Mouse (Mus musculus) kidney, embryonic 15.5 days (tissue): ENCODE measurements around the gene Fbxw27. TPM values are rescaled to one million over a fixed set of nuclear protein-coding genes. Genes with fewer than 3 reads are reported as not detected.
"Not testable (repeated sequence)": the region's sequence is repeated elsewhere in the genome, so short reads cannot be mapped to it uniquely, and the experiment has no call there.

ENCODE experiments used
- ATAC-seq: fragments of 200-750 bp; cut with Nextera tagmentation; replicated peaks from 2 replicates; pipeline ENCODE4 v1.8.0; 2017; ENCODE audit warnings: moderate TSS enrichment; ENCODE audit not compliant: low FRiP score
- H3K27ac ChIP-seq: fragments of 300-500 bp; sonication (generic); 2 replicates; pipeline ENCODE4 v1.5.1; 2015; ENCODE audit warnings: mild to moderate bottlenecking, inconsistent platforms
- H3K27me3 ChIP-seq: fragments of 300-500 bp; sonication (generic); 2 replicates; pipeline ENCODE4 v1.6.1; 2015; ENCODE audit warnings: inconsistent platforms
- H3K36me3 ChIP-seq: fragments of 300-500 bp; sonication (generic); 2 replicates; pipeline ENCODE4 v1.6.1; 2015; ENCODE audit warnings: inconsistent platforms
- H3K4me1 ChIP-seq: fragments of 300-500 bp; sonication (generic); 2 replicates; pipeline ENCODE4 v1.6.1; 2015; ENCODE audit warnings: inconsistent platforms
- H3K4me2 ChIP-seq: fragments of 300-500 bp; sonication (generic); 2 replicates; pipeline ENCODE4 v1.6.1; 2015; ENCODE audit warnings: moderate library complexity, mild to moderate bottlenecking, inconsistent platforms
- H3K4me3 ChIP-seq: fragments of 300-500 bp; sonication (generic); replicated peaks from 2 replicates; pipeline ENCODE4 v1.5.1; 2015; ENCODE audit warnings: mild to moderate bottlenecking, inconsistent platforms
- H3K9ac ChIP-seq: fragments of 300-500 bp; sonication (generic); 2 replicates; pipeline ENCODE4 v1.6.1; 2015; ENCODE audit warnings: mild to moderate bottlenecking, inconsistent platforms
- H3K9me3 ChIP-seq: fragments of 300-500 bp; sonication (generic); replicated peaks from 2 replicates; pipeline ENCODE4 v1.6.1; 2016; ENCODE audit warnings: inconsistent platforms
- WGBS: fragments of 180-500 bp; shearing (Covaris S2); methylation state at CpG from one replicate; pipeline ENCODE4 v1.1.7; 2015; ENCODE audit warnings: mixed read lengths; 5-methylcytosine and 5-hydroxymethylcytosine counted together
- polyA plus RNA-seq: library from polyadenylated mRNA; unstranded; fragments of >200 nt; fragmentation: Nextera tagmentation; extraction: Ambion mirVana; gene quantifications from 2 replicates; pipeline ENCODE4 v1.2.1, GENCODE M21; 2015

Fbxw27 gene
- not detected in 2 replicates for polyA plus RNA-seq

- not testable (repeated sequence) for H3K4me1 ChIP-seq, ATAC-seq, H3K27ac ChIP-seq, H3K36me3 ChIP-seq, H3K4me2 ChIP-seq, H3K4me3 ChIP-seq, H3K27me3 ChIP-seq, H3K9me3 ChIP-seq, H3K9ac ChIP-seq
- 87% methylated on average over 4 of the region's 4 CpGs for WGBS
Measured at GRCm38 (mm10) chr9:109790570-109790969, at the start of gene Fbxw27. Gene Fbxw27 (minus strand): TSS chr9:109790670.

- peaks cover 50% of the 10 kb centered on the region for H3K36me3 ChIP-seq
- H3K4me2 ChIP-seq, result peak overlapping the region; percentile 88
- no peaks in the 10 kb centered on the region for H3K27me3 ChIP-seq
- 11% methylated on average over 6 of the region's 6 CpGs for WGBS
- H3K4me1 ChIP-seq, result peaks cover 12% of the 10 kb centered on the region
- peak; percentile 55 for ATAC-seq
- H3K27ac ChIP-seq, result peak overlapping the region; percentile 85; the same call in 1 of the 2 replicates
- no peaks in the 10 kb centered on the region for H3K9me3 ChIP-seq
- peak overlapping the region; percentile 68 for H3K9ac ChIP-seq
- peak overlapping the region; percentile 69 for H3K4me3 ChIP-seq
Measured at GRCm38 (mm10) chr9:109833088-109833412, 42.6 kb upstream of the Fbxw27 start.

- H3K9ac ChIP-seq, result peak within 1 kb of the TSS; percentile 68
- ATAC-seq, result peak; percentile 98
- peak within 1 kb of the TSS; percentile 69 for H3K4me3 ChIP-seq
- peak within 1 kb of the TSS; percentile 85 for H3K27ac ChIP-seq
- under 1% methylated on average over 32 of the region's 32 CpGs for WGBS
- peaks cover 45% of the 10 kb centered on the region for H3K36me3 ChIP-seq
- peak within 1 kb of the TSS; percentile 88 for H3K4me2 ChIP-seq
- peaks cover 12% of the 10 kb centered on the region for H3K4me1 ChIP-seq
- H3K9me3 ChIP-seq, result no peaks in the 10 kb centered on the region
- no peaks in the 10 kb centered on the region for H3K27me3 ChIP-seq
Measured at GRCm38 (mm10) chr9:109832391-109833087, 42.1 kb upstream of the Fbxw27 start, which contains the start of gene Nme6. Gene Nme6 (plus strand): TSS chr9:109832749.

GRCm38 (mm10) chr9:109826181-109826580, 35.7 kb upstream of the Fbxw27 start:
- Histone ChIP-seq H3K4me2 (no peak overlapping the region), H3K4me1 (no peaks in the 10 kb centered on the region), H3K9ac (no peak overlapping the region), H3K4me3 (no peak overlapping the region), H3K36me3 (peaks cover 20% of the 10 kb centered on the region), H3K9me3 (no peaks in the 10 kb centered on the region), H3K27me3 (no peaks in the 10 kb centered on the region), H3K27ac (no peak overlapping the region)
- 73% methylated on average over 5 of the region's 5 CpGs for WGBS
- ATAC-seq, result no peak

- 55% methylated on average over 4 of the region's 4 CpGs for WGBS
- no peak overlapping the region for H3K27ac ChIP-seq
- no peaks in the 10 kb centered on the region for H3K4me1 ChIP-seq
- H3K27me3 ChIP-seq, result no peaks in the 10 kb centered on the region
- H3K9me3 ChIP-seq, result no peaks in the 10 kb centered on the region
- H3K9ac ChIP-seq, result no peak overlapping the region
- peaks cover 20% of the 10 kb centered on the region for H3K36me3 ChIP-seq
- no peak overlapping the region for H3K4me3 ChIP-seq
- no peak overlapping the region for H3K4me2 ChIP-seq
- ATAC-seq, result no peak
Measured at GRCm38 (mm10) chr9:109825739-109826138, 35.3 kb upstream of the Fbxw27 start.

- Histone ChIP-seq H3K36me3 (no peaks in the 10 kb centered on the region), H3K4me1 (peaks cover 8% of the 10 kb centered on the region; the same call in 1 of the 2 replicates), H3K9ac (no peak overlapping the region), H3K27ac (peak overlapping the region; percentile 41; the same call in 1 of the 2 replicates), H3K4me2 (no peak overlapping the region), H3K27me3 (no peaks in the 10 kb centered on the region), H3K4me3 (no peak overlapping the region), H3K9me3 (no peaks in the 10 kb centered on the region)
- ATAC-seq, result no peak
- 51% methylated on average over 6 of the region's 6 CpGs for WGBS
Measured at GRCm38 (mm10) chr9:109816341-109816740, 25.9 kb upstream of the Fbxw27 start.

- H3K27ac ChIP-seq, result 0 out of 2 replicates have a peak overlapping the region, but pooled peaks have one; percentile 49
- WGBS, result 53% methylated on average over 7 of the region's 7 CpGs
Measured at GRCm38 (mm10) chr9:109813424-109813823, 23.0 kb upstream of the Fbxw27 start.

GRCm38 (mm10) chr9:109811980-109812379, 21.5 kb upstream of the Fbxw27 start, which contains the start of gene Spink8:
Gene Spink8 (plus strand): TSS chr9:109812280.
- Histone ChIP-seq H3K4me2 (no peak within 1 kb of the TSS), H3K4me3 (no peak within 1 kb of the TSS), H3K9ac (0 out of 2 replicates have a peak within 1 kb of the TSS, but pooled peaks have one; percentile 4), H3K27me3 (no peaks in the 10 kb centered on the region), H3K27ac (0 out of 2 replicates have a peak within 1 kb of the TSS, but pooled peaks have one; percentile 49), H3K4me1 (peaks cover 24% of the 10 kb centered on the region), H3K9me3 (no peaks in the 10 kb centered on the region), H3K36me3 (no peaks in the 10 kb centered on the region)
- WGBS, result 46% methylated on average over 1 of the region's 1 CpGs
- no peak for ATAC-seq

More at GRCm38 (mm10) chr9:109813424-109813823, 23.0 kb upstream of the Fbxw27 start:
- Histone ChIP-seq H3K36me3 (no peaks in the 10 kb centered on the region), H3K27me3 (no peaks in the 10 kb centered on the region), H3K4me1 (peaks cover 9% of the 10 kb centered on the region; the same call in 1 of the 2 replicates), H3K4me3 (no peak overlapping the region), H3K4me2 (no peak overlapping the region), H3K9ac (no peak overlapping the region), H3K9me3 (no peaks in the 10 kb centered on the region)
- no peak; the same call in 1 of the 2 replicates for ATAC-seq

GRCm38 (mm10) chr9:109807898-109808297, 17.4 kb upstream of the Fbxw27 start:
- H3K4me2 ChIP-seq, result peak overlapping the region; percentile 23
- no peaks in the 10 kb centered on the region for H3K36me3 ChIP-seq
- peak; percentile 16 for ATAC-seq
- H3K4me3 ChIP-seq, result no peak overlapping the region
- peaks cover 27% of the 10 kb centered on the region for H3K4me1 ChIP-seq
- H3K9me3 ChIP-seq, result no peaks in the 10 kb centered on the region
- H3K27me3 ChIP-seq, result no peaks in the 10 kb centered on the region
- 14% methylated on average over 3 of the region's 3 CpGs for WGBS
- peak overlapping the region; percentile 90 for H3K27ac ChIP-seq
- no peak overlapping the region for H3K9ac ChIP-seq

- peak; percentile 89 for ATAC-seq
- H3K4me3 ChIP-seq, result no peak overlapping the region
- no peaks in the 10 kb centered on the region for H3K27me3 ChIP-seq
- 33% methylated on average over 2 of the region's 2 CpGs for WGBS
- H3K9ac ChIP-seq, result no peak overlapping the region
- H3K4me1 ChIP-seq, result peaks cover 25% of the 10 kb centered on the region
- no peak overlapping the region for H3K4me2 ChIP-seq
- H3K36me3 ChIP-seq, result no peaks in the 10 kb centered on the region
- no peaks in the 10 kb centered on the region for H3K9me3 ChIP-seq
- H3K27ac ChIP-seq, result peak overlapping the region; percentile 90
Measured at GRCm38 (mm10) chr9:109806695-109807293, 16.3 kb upstream of the Fbxw27 start.

GRCm38 (mm10) chr9:109806260-109806659, 15.8 kb upstream of the Fbxw27 start:
- Histone ChIP-seq H3K4me3 (no peak overlapping the region), H3K27ac (peak overlapping the region; percentile 90), H3K36me3 (no peaks in the 10 kb centered on the region), H3K9me3 (no peaks in the 10 kb centered on the region), H3K4me2 (no peak overlapping the region), H3K4me1 (peaks cover 25% of the 10 kb centered on the region), H3K9ac (no peak overlapping the region), H3K27me3 (no peaks in the 10 kb centered on the region)
- ATAC-seq, result peak; percentile 35; the same call in 1 of the 2 replicates
- WGBS, result 24% methylated on average over 1 of the region's 1 CpGs

GRCm38 (mm10) chr9:109805596-109805995, 15.1 kb upstream of the Fbxw27 start:
- H3K4me2 ChIP-seq, result not testable (repeated sequence)

More at GRCm38 (mm10) chr9:109805596-109805995, 15.1 kb upstream of the Fbxw27 start:
- ATAC-seq, H3K4me3 ChIP-seq, H3K27me3 ChIP-seq, H3K36me3 ChIP-seq, H3K9me3 ChIP-seq, H3K27ac ChIP-seq, H3K9ac ChIP-seq: not testable (repeated sequence)
- WGBS, result 48% methylated on average over 2 of the region's 2 CpGs
- H3K4me1 ChIP-seq, result peaks cover 25% of the 10 kb centered on the region
